ENCODE assay signal across 24 mouse cellular contexts in genomic region chr3:63082161-63082560, GRCm38 (mm10).
"Had no signal": no experiment of that assay in that cellular context is flagged by ENCODE, and none has a peak within 500 bp of the region (broad histone marks: within the 10 kb centered on the region; RNA-seq: fewer than 3 reads in every experiment).

No protein-coding gene starts in this region.

- H3K9me3 ChIP-seq: heart, embryonic 10.5 days; heart, embryonic 12.5 days; hindbrain, embryonic 10.5 days; hindbrain, embryonic 12.5 days; intestine, embryonic 15.5 days; kidney, embryonic 15.5 days; limb, embryonic 12.5 days; liver, embryonic 13.5 days had no signal

- H3K27me3 ChIP-seq: heart, embryonic 12.5 days; hindbrain, embryonic 12.5 days; intestine, embryonic 15.5 days; kidney, embryonic 15.5 days; limb, embryonic 12.5 days; liver, embryonic 13.5 days had no signal

- H3K9ac ChIP-seq: heart, embryonic 12.5 days; hindbrain, embryonic 12.5 days; hindbrain, embryonic 14.5 days; intestine, embryonic 15.5 days; kidney, embryonic 15.5 days; limb, embryonic 12.5 days; liver, embryonic 13.5 days had no signal

- H3K27ac ChIP-seq: gastrocnemius, adult 2 months; heart, embryonic 10.5 days; hindbrain, embryonic 10.5 days; hindbrain, embryonic 12.5 days; hindbrain, embryonic 14.5 days; intestine, embryonic 15.5 days; kidney, embryonic 15.5 days; kidney, postnatal 0 days; limb, embryonic 12.5 days; liver, embryonic 13.5 days had no signal

- H3K4me1 ChIP-seq: heart, embryonic 10.5 days; heart, embryonic 12.5 days; hindbrain, embryonic 10.5 days; hindbrain, embryonic 12.5 days; intestine, embryonic 15.5 days; kidney, embryonic 15.5 days; liver, embryonic 13.5 days had no signal

- H3K36me3 ChIP-seq: heart, embryonic 10.5 days; heart, embryonic 12.5 days; hindbrain, embryonic 10.5 days; hindbrain, embryonic 12.5 days; intestine, embryonic 15.5 days; kidney, embryonic 15.5 days; limb, embryonic 12.5 days; liver, embryonic 13.5 days had no signal

- H3K4me3 ChIP-seq: gastrocnemius, adult 2 months; heart, embryonic 10.5 days; heart, embryonic 12.5 days; hindbrain, embryonic 10.5 days; hindbrain, embryonic 12.5 days; intestine, embryonic 15.5 days; kidney, embryonic 15.5 days; limb, embryonic 12.5 days; liver, embryonic 13.5 days had no signal

- DNase-seq: gastrocnemius, adult 2 months; gastrocnemius, postnatal 10 days; gastrocnemius, postnatal 36 days; heart, adult 18-20 months; heart, postnatal 10 days; heart, postnatal 4 days; kidney, adult 18-20 months; kidney, adult 8-10 months; kidney, postnatal 14 days; kidney, postnatal 36 days; layer of hippocampus, adult 9-11 months; layer of hippocampus, postnatal 36 days; left cerebral cortex, postnatal 4 days; liver; liver, embryonic 13.5 days had no signal
